In genomic region chr7:137239542-137240133, GRCm38 (mm10) we compare ENCODE assay signal across 24 mouse cellular contexts.
DNase-seq lines count a peak whose midpoint lies in the region; ATAC-seq lines count a peak whose summit lies in the region.
"Had no signal": no experiment of that assay in that cellular context is flagged by ENCODE, and none has a peak within 500 bp of the region (broad histone marks: within the 10 kb centered on the region; RNA-seq: fewer than 3 reads in every experiment).

No protein-coding gene starts in this region.

- H3K4me2 ChIP-seq in midbrain, embryonic 13.5 days (replicated peaks): no peak overlapping the region
- no peak overlapping the region for H3K4me2 ChIP-seq in midbrain, embryonic 16.5 days (ENCODE audit: low read length)
- no peak overlapping the region for H3K4me2 ChIP-seq in hindbrain, embryonic 14.5 days (replicated peaks)
- no peak overlapping the region for H3K4me2 ChIP-seq in neural tube, embryonic 14.5 days (ENCODE audit: low read depth, low read length)
- H3K4me2 ChIP-seq in intestine, embryonic 15.5 days (replicated peaks): no peak overlapping the region
- H3K4me2 ChIP-seq: heart, embryonic 15.5 days; limb, embryonic 12.5 days; liver, embryonic 15.5 days; lung, embryonic 14.5 days had no signal

- peaks cover 14% of the 10 kb centered on the region for H3K36me3 ChIP-seq in midbrain, embryonic 13.5 days
- no peaks in the 10 kb centered on the region for H3K36me3 ChIP-seq in midbrain, embryonic 16.5 days (ENCODE audit: control insufficient read depth, insufficient read depth, low read length)
- H3K36me3 ChIP-seq in hindbrain, embryonic 14.5 days (replicated peaks; ENCODE audit: control insufficient read depth, insufficient read depth): peaks cover 15% of the 10 kb centered on the region; the same call in 1 of the 2 replicates
- H3K36me3 ChIP-seq in neural tube, embryonic 14.5 days (ENCODE audit: control insufficient read depth, insufficient read depth, low read length): 0 out of 2 replicates have a peak, but pooled peaks cover 6% of the 10 kb centered on the region
- H3K36me3 ChIP-seq in intestine, embryonic 15.5 days: no peaks in the 10 kb centered on the region
- H3K36me3 ChIP-seq: heart, embryonic 10.5 days; heart, embryonic 15.5 days; liver, embryonic 15.5 days had no signal

- no peaks in the 10 kb centered on the region for H3K9me3 ChIP-seq in midbrain, embryonic 13.5 days
- H3K9me3 ChIP-seq in midbrain, embryonic 16.5 days (replicated peaks; ENCODE audit: control insufficient read depth, low read length, poor library complexity, severe bottlenecking): no peaks in the 10 kb centered on the region
- H3K9me3 ChIP-seq in hindbrain, embryonic 14.5 days (ENCODE audit: control insufficient read depth, low read length): no peaks in the 10 kb centered on the region
- H3K9me3 ChIP-seq in neural tube, embryonic 14.5 days (ENCODE audit: control insufficient read depth, low read length): no peaks in the 10 kb centered on the region
- no peaks in the 10 kb centered on the region for H3K9me3 ChIP-seq in intestine, embryonic 15.5 days
- H3K9me3 ChIP-seq: heart, embryonic 10.5 days; heart, embryonic 15.5 days; limb, embryonic 12.5 days; liver, embryonic 15.5 days had no signal

- no peak for ATAC-seq in midbrain, embryonic 13.5 days
- no peak for ATAC-seq in midbrain, embryonic 16.5 days
- peak; percentile 39 for ATAC-seq in hindbrain, embryonic 14.5 days (ENCODE audit: low FRiP score)
- peak; percentile 49 for ATAC-seq in neural tube, embryonic 14.5 days (ENCODE audit: low read depth)
- no peak for ATAC-seq in intestine, embryonic 15.5 days
- ATAC-seq: forebrain, embryonic 14.5 days had no signal

- WGBS in midbrain, embryonic 13.5 days: 60% methylated on average over 5 of the region's 5 CpGs
- 61% methylated on average over 5 of the region's 5 CpGs for WGBS in midbrain, embryonic 16.5 days
- 42% methylated on average over 5 of the region's 5 CpGs for WGBS in hindbrain, embryonic 14.5 days
- 14% methylated on average over 5 of the region's 5 CpGs for WGBS in neural tube, embryonic 14.5 days
- WGBS in intestine, embryonic 15.5 days: 70% methylated on average over 5 of the region's 5 CpGs

- H3K4me1 ChIP-seq in midbrain, embryonic 13.5 days (replicated peaks): peaks cover 81% of the 10 kb centered on the region
- H3K4me1 ChIP-seq in midbrain, embryonic 16.5 days (ENCODE audit: control insufficient read depth, insufficient read depth, low read length): peaks cover 52% of the 10 kb centered on the region
- peaks cover 3% of the 10 kb centered on the region; the same call in 1 of the 2 replicates for H3K4me1 ChIP-seq in brown adipose tissue, adult 24 weeks (ENCODE audit: control insufficient read depth, insufficient read depth, insufficient read length, low read length)
- H3K4me1 ChIP-seq in hindbrain, embryonic 14.5 days (replicated peaks; ENCODE audit: control insufficient read depth, insufficient read depth, low read length): peaks cover 77% of the 10 kb centered on the region
- peaks cover 62% of the 10 kb centered on the region for H3K4me1 ChIP-seq in neural tube, embryonic 14.5 days (ENCODE audit: control insufficient read depth, insufficient read depth, low read length)
- no peaks in the 10 kb centered on the region for H3K4me1 ChIP-seq in intestine, embryonic 15.5 days (replicated peaks)
- H3K4me1 ChIP-seq: heart, embryonic 15.5 days; liver, embryonic 15.5 days had no signal

- H3K9ac ChIP-seq in midbrain, embryonic 13.5 days (replicated peaks): 0 out of 2 replicates have a peak overlapping the region, but pooled peaks have one; percentile 10
- H3K9ac ChIP-seq in midbrain, embryonic 16.5 days (ENCODE audit: low read depth, low read length): no peak overlapping the region
- no peak overlapping the region for H3K9ac ChIP-seq in hindbrain, embryonic 14.5 days
- no peak overlapping the region for H3K9ac ChIP-seq in neural tube, embryonic 14.5 days (replicated peaks; ENCODE audit: low read depth, low read length)
- H3K9ac ChIP-seq in intestine, embryonic 15.5 days: no peak overlapping the region
- H3K9ac ChIP-seq: heart, embryonic 15.5 days; limb, embryonic 12.5 days; liver, embryonic 15.5 days; lung, embryonic 14.5 days had no signal

- no peak for DNase-seq in hindbrain, embryonic 14.5 days (ENCODE audit: low spot score)
- DNase-seq: B cell, adult 2 months; cerebellum, adult 8-10 months; cerebellum, postnatal 25 days; gastrocnemius, postnatal 25 days; heart, adult 11 months; kidney, adult 11 months; kidney, postnatal 14 days; layer of hippocampus, adult 9-11 months; lung, embryonic 14.5 days; lung, postnatal 14 days; thymus, adult 2 months; thymus, postnatal 4 days had no signal

- peak overlapping the region; percentile 57; the same call in 1 of the 2 replicates for H3K27ac ChIP-seq in midbrain, embryonic 13.5 days
- no peak overlapping the region for H3K27ac ChIP-seq in midbrain, embryonic 16.5 days (ENCODE audit: low read length)
- peak overlapping the region; percentile 49; the same call in 1 of the 2 replicates for H3K27ac ChIP-seq in brown adipose tissue, adult 24 weeks (replicated peaks; ENCODE audit: low read depth, low read length)
- peak overlapping the region; percentile 86 for H3K27ac ChIP-seq in hindbrain, embryonic 14.5 days
- peak overlapping the region; percentile 78; the same call in 1 of the 2 replicates for H3K27ac ChIP-seq in neural tube, embryonic 14.5 days (ENCODE audit: low read depth, low read length)
- H3K27ac ChIP-seq in intestine, embryonic 15.5 days: no peak overlapping the region
- H3K27ac ChIP-seq: heart, embryonic 10.5 days; heart, embryonic 15.5 days; limb, embryonic 12.5 days; liver, embryonic 15.5 days had no signal

- H3K27me3 ChIP-seq in midbrain, embryonic 13.5 days: no peaks in the 10 kb centered on the region; the same call in 1 of the 2 replicates
- H3K27me3 ChIP-seq in midbrain, embryonic 16.5 days (ENCODE audit: control insufficient read depth, insufficient read depth, low read depth, low read length): no peaks in the 10 kb centered on the region
- no peaks in the 10 kb centered on the region for H3K27me3 ChIP-seq in hindbrain, embryonic 14.5 days (ENCODE audit: control insufficient read depth, insufficient read depth, low read length)
- H3K27me3 ChIP-seq in neural tube, embryonic 14.5 days (ENCODE audit: control insufficient read depth, insufficient read depth, low read length): no peaks in the 10 kb centered on the region; the same call in 1 of the 2 replicates
- peaks cover 4% of the 10 kb centered on the region; the same call in 1 of the 2 replicates for H3K27me3 ChIP-seq in intestine, embryonic 15.5 days (replicated peaks)

- no peak overlapping the region for H3K4me3 ChIP-seq in midbrain, embryonic 13.5 days (replicated peaks)
- no peak overlapping the region for H3K4me3 ChIP-seq in midbrain, embryonic 16.5 days (ENCODE audit: low read depth, low read length)
- no peak overlapping the region for H3K4me3 ChIP-seq in brown adipose tissue, adult 24 weeks (ENCODE audit: insufficient read depth, low read depth, low read length)
- H3K4me3 ChIP-seq in hindbrain, embryonic 14.5 days (replicated peaks; ENCODE audit: low read length): no peak overlapping the region
- H3K4me3 ChIP-seq in neural tube, embryonic 14.5 days (ENCODE audit: low read depth, low read length): no peak overlapping the region
- no peak overlapping the region for H3K4me3 ChIP-seq in intestine, embryonic 15.5 days (replicated peaks)
- H3K4me3 ChIP-seq: heart, embryonic 10.5 days; heart, embryonic 15.5 days; limb, embryonic 12.5 days; liver, embryonic 15.5 days; myocyte had no signal

Comparison
In these comparisons a context has a peak if more than half of its experiments do, and no peak if none do; other contexts are left out.
1. H3K27ac ChIP-seq: peak in midbrain, embryonic 13.5 days (single experiment), brown adipose tissue, adult 24 weeks (single experiment), hindbrain, embryonic 14.5 days (single experiment) and neural tube, embryonic 14.5 days (single experiment); none in midbrain, embryonic 16.5 days (single experiment) and intestine, embryonic 15.5 days (single experiment).
2. ATAC-seq: peak in hindbrain, embryonic 14.5 days (single experiment) and neural tube, embryonic 14.5 days (single experiment); none in midbrain, embryonic 13.5 days (single experiment), midbrain, embryonic 16.5 days (single experiment) and intestine, embryonic 15.5 days (single experiment).